Mouse (Mus musculus) adrenal gland, adult 2 months (tissue): ENCODE measurements around the gene Ifitm10. TPM values are rescaled to one million over a fixed set of nuclear protein-coding genes. Genes with fewer than 3 reads are reported as not detected.
"Not testable (repeated sequence)": the region's sequence is repeated elsewhere in the genome, so short reads cannot be mapped to it uniquely, and the experiment has no call there.

Experiments used
- DNase-seq: peaks from one replicate; pipeline ENCODE4 v3.0.0; 2021
- polyA plus RNA-seq: library from polyadenylated mRNA; depleted of rRNA; stranded (reverse); fragments of >200 nt; gene quantifications from 2 replicates; pipeline ENCODE4 v1.2.3, GENCODE M21; 2012
- total RNA-seq, 2 experiments: library from RNA; stranded (reverse); gene quantifications; 2 replicates each; pipeline ENCODE4 v1.2.3; 2021

Gene Ifitm10
- total and polyA plus RNA-seq, 3 experiments: 3.0 to 12.0 (median 5.8) TPM

GRCm38 (mm10) chr7:142363107-142363506 is 10.4 kb downstream of the Ifitm10 start:
- no peak for DNase-seq

DNA sequence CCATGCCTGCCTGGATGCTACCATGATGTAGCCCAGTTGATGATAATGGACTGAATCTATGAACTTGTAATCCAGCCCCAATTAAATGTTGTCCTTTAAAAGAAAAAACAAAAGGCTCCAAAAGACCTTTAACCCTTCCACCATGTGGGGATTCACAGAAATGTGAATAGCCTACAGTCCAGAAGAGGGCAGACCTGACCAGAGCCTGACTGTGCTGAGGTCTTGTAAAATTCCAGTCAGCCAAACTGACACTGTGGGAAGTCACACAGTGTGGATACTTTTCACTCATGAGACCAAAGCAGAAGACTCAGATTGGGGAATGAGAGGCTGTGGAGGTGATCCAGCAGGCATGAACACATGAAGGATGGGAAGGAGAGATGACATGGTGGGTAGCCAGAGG is 12.8 kb downstream of the Ifitm10 start:
- DNase-seq: no peak

- DNase-seq: no peak
Observed at GRCm38 (mm10) chr7:142359129-142359528, 14.4 kb downstream of the Ifitm10 start.

GRCm38 (mm10) chr7:142357566-142357965 is 16.0 kb downstream of the Ifitm10 start:
- no peak for DNase-seq

GRCm38 (mm10) chr7:142354661-142355233 is 18.8 kb downstream of the Ifitm10 start:
- no peak for DNase-seq

- DNase-seq: no peak
Observed at GRCm38 (mm10) chr7:142353854-142354253, 19.7 kb downstream of the Ifitm10 start.

DNA sequence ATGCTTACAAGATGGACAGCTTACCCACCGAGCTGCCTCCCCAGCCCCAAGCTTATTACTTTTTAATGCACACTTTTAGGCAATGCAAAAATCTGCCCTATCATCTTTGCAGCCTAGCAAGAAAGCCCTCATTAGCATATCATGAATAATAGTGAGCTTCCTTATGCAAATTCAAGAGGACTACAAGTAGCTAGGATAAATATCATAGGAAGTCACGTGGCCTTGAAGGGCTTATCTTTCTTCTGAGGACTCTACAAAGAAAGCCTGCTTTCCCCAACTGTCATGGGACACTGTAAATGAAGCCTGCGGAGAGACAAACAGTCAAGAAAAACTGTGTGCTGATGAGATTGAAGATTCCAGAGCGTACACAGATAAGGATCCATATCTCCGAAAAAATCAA is 22.0 kb downstream of the Ifitm10 start:
- no peak for DNase-seq

DNA sequence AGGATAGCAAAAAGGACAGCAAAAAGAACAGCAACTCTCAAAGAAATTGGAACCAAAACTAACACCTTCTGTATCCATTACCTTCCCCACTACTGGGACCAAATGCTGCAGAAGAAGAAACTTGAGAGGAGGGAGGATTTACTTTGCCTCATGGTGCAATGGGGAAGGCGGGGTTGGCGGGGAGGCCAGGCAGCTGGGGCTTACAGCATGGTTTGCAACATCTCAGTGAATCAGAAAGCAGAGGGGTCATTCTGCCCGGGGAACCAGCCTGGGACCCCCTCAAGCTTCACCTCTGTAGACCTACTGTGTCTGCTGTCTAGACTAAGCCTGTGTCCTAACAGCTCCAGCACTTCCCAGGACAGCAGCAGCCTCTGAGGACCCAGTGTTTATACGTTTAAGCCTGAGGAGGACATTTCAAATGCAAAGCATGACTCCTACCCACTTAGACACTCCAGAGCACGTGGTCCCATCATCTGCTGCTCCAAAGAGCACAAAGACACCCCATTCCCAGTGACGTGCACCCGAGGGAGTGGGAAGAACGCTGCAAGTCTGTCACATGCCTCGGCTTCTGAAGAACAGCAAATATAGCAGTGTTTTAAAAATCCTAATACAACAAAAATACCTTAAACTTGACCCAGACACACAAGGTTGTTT is 24.1 kb downstream of the Ifitm10 start:
- no peak for DNase-seq

- no peak for DNase-seq
Observed at GRCm38 (mm10) chr7:142347542-142347941, 26.0 kb downstream of the Ifitm10 start.

- DNase-seq: no peak
Observed at GRCm38 (mm10) chr7:142342247-142342640, 31.3 kb downstream of the Ifitm10 start.

- no peak for DNase-seq
Observed at GRCm38 (mm10) chr7:142341564-142342246, 31.8 kb downstream of the Ifitm10 start.

- no peak for DNase-seq
Observed at GRCm38 (mm10) chr7:142340269-142340970, 33.1 kb downstream of the Ifitm10 start.

- no peak for DNase-seq
Observed at GRCm38 (mm10) chr7:142335151-142335550, 38.4 kb downstream of the Ifitm10 start.

DNA sequence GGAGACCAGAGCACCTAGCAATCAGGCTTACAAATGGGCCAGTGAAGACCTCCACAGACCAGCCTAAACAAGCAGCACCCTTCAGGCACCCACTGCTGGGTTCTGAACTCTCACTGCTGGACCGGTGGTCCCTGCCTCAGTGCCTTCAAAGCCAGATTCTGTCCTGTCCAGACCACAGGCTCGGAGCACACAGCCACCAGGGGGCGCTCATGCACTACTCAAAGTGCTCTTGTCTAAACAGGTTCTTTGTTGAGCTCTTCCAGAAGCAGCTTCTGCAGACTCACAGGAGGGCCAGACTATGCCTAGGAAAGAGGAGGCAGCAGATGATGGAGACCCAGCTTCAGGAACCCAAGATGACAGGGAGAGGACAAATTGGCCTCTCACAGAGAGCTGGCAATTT is 39.3 kb downstream of the Ifitm10 start:
- peak; percentile 79 for DNase-seq

DNA sequence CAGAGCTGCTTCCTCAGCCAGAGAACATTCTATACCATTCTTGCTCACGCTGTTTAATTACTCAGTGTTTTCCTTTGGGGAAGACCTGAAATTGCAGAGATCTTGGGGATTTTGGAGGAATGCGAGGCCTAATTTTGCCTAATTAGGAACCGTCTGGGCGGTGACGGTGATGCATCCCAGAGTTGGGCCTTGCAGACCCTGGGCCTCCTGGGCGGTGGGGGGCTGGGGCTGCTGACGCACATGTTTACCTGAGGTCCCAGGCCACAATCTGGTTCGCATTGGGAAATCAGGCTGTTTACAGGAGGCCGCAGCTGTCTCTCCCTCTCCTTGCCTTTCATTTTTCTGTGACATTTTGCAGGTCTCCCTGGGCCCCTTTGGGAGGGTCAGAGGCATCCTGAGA is 40.8 kb downstream of the Ifitm10 start:
- DNase-seq: not testable (repeated sequence)

DNA sequence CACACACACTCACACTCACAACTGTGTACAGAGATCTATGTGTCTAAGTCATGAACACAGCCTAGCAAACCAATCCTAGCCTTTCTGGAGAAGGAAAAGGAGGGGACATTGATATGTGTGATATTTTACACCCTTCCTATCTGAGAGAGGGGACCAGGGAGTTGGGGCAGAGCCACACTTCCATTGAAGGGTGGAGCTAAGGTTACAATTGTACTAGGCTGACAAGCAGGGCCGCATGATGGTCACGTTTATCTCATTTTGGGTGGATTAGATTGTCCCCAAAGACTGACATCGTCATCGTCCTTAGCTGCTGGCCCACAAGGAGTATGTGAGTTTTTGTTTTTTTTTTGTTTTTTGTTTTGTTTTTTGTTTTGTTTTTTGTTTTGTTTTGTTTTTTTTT is 42.3 kb downstream of the Ifitm10 start:
- no peak for DNase-seq

GRCm38 (mm10) chr7:142330271-142330724 is 43.3 kb downstream of the Ifitm10 start:
- peak; percentile 71 for DNase-seq

GRCm38 (mm10) chr7:142328507-142328906 is 45.0 kb downstream of the Ifitm10 start:
- DNase-seq: no peak

DNA sequence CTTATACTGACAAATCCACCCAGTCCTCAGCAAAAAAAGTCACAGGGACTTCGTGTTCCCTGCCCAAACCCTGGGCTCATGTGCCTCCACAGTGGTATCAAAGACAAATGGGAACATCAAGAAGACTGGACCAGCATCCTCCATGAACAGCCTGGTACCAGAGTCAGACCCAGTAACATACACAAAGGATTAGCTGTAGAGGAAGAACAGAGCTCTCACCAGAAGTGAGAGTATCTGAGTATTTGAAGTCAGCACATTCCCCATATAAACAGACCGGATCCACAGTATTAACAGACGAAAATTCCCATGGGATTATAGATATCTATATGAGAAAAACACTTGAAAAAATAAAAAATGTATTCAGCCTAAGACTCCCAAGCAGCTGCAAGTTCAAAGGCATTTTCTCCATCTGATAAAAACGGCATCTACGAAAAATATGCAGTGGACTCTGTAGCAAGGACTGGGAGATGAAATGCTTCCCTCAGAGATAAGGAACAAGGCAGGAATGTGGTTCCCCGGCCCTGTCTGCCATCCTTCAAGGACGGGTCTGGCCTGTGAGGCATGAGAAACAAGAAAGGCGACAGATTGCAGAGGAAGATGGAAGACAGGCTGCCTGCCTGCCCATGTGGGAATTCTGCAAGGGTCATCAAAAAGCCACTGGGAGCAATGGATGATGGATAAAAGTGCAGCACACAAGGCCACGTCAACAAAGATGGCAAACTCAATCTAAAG is 46.7 kb downstream of the Ifitm10 start:
- DNase-seq: peak; percentile 55

- no peak for DNase-seq
Observed at GRCm38 (mm10) chr7:142323396-142324117, 50.0 kb downstream of the Ifitm10 start.

- no peak for DNase-seq
Observed at GRCm38 (mm10) chr7:142322641-142323040, 50.9 kb downstream of the Ifitm10 start.
